Mouse (Mus musculus): ENCODE data around the gene Pnkp. TPM values are rescaled to one million over a fixed set of nuclear protein-coding genes. Genes with fewer than 3 reads are reported as not detected.

Pnkp gene
- polyA plus RNA-seq, 1 experiment from 2014 or later, result 30.5 TPM

DNA sequence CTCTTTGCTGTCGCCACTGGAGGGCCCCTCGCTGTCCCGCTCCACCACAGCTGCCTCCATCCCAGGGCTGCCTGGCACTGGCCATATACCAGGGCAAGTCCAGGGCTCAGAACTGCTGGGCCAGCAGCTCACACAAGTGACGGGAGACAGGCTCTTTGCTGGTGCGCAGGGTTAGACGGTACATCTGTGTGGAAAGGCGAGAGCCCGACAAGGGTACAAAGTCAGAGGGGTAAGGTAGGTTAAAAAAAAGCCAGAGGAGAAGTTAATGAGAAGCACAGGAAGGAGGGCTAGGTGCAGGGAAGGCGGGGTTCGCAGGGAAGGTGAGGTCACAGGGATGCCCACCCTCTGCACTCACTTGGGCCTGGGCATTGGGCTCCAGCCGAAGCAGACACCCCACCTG, 43.7 kb downstream of the Pnkp start:
- ATAC-seq (replicated peaks), result no peak
- 84% methylated on average over 11 of the region's 11 CpGs for WGBS
- Histone ChIP-seq H3K27me3 (replicated peaks) (no peaks in the 10 kb centered on the region), H3K9ac (no peak overlapping the region), H3K4me2 (no peak overlapping the region), H3K4me3 (no peak overlapping the region), H3K36me3 (replicated peaks) (peaks cover 34% of the 10 kb centered on the region), H3K27ac (0 out of 2 replicates have a peak overlapping the region, but pooled peaks have one; percentile 7), H3K9me3 (no peaks in the 10 kb centered on the region), H3K4me1 (peaks cover 33% of the 10 kb centered on the region)

DNA sequence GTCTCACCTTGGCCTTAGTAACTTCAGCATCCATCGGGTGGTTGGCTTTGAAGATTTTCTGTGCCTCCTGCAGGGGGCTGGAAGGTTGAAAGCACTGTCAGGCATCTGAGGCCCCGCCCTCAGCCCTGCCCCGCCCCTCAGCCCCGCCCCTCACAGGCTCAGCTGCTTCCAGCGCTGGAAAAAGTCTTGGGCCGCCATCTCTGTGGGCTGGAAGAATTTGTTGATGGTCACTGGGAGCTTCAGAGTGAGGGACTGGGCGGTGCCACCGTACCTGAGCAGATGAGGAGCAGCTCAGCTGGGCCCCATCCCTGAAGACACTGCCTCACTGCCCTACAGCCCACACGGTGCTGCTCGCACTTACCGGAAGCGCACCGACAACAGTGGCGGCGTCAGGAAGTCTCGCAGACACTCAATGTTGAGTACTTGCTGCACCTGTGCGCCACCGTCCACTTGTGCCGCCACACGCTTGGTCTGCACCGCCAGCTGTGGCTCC, 44.3 kb downstream of the Pnkp start:
- Histone ChIP-seq H3K27ac (peak overlapping the region; percentile 13; the same call in 1 of the 2 replicates), H3K4me2 (peak overlapping the region; percentile 35), H3K4me3 (no peak overlapping the region), H3K36me3 (replicated peaks) (peaks cover 41% of the 10 kb centered on the region), H3K4me1 (peaks cover 33% of the 10 kb centered on the region), H3K27me3 (replicated peaks) (no peaks in the 10 kb centered on the region), H3K9ac (no peak overlapping the region), H3K9me3 (no peaks in the 10 kb centered on the region)
- WGBS, result 21% methylated on average over 21 of the region's 21 CpGs
- 0 out of 2 replicates have a peak, but pooled peaks have one; percentile 7 for ATAC-seq (replicated peaks)

DNA sequence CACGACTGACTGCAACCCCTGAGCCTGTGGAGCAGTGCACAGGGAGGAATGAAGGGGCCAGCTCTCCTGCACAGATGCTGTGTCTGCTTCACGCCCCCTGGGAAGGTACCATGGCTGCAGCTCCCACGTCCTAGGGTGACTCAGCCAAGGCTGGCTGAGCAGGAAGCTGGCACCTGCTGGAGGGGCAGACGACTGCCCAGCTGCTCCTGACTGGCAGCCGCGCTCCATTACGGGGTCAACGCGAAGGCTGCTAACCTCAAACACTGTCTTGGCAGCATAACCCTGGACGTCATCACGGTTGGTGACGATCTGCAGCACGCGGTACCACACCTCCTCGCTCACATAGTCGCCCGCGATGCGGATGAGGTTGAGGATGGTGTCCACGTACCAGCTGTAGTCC, 48.5 kb downstream of the Pnkp start:
- Histone ChIP-seq H3K9me3 (no peaks in the 10 kb centered on the region), H3K4me1 (peaks cover 11% of the 10 kb centered on the region), H3K4me2 (no peak overlapping the region), H3K36me3 (replicated peaks) (peaks cover 59% of the 10 kb centered on the region), H3K27ac (no peak overlapping the region), H3K9ac (no peak overlapping the region), H3K4me3 (no peak overlapping the region), H3K27me3 (replicated peaks) (no peaks in the 10 kb centered on the region)
- no peak for ATAC-seq (replicated peaks)
- WGBS, result 94% methylated on average over 20 of the region's 20 CpGs

DNA sequence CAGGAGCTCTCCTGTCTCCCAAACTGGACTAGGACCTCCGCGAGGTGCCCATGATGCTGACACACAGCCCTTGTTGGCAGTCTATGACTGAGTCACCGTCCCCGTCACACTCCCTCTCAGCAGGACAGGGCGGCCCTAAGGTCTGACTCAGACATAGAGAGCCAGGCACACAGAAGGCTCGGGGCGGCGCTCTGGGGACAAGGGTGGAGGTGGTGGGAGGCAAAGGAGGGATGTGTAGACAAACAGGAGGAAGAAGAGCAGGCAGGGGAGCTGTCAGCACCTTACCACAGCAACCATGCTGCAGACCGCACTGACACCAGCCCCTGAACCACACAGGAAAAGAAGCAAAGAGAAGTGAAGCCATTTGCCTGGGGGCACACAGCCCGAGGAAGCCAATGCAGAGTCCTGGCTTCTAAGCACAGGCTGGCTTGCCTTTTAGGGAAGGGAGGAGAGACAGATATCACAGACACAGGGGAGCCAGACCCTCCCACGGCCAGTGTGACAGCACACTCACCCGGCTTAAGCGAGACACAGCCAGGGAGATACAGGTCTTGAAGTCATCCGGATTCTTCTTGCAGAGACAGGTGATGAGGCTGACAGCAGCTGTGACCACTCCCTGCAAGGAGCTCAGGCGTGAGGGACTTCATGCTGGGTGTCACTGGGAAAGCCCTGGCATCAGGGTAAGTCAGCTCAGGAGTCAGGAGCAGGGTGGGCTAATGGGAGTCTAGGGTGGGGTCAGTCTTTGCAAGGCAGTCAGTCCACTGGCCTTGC, 52.0 kb downstream of the Pnkp start:
- H3K4me1 ChIP-seq, result no peaks in the 10 kb centered on the region
- 92% methylated on average over 15 of the region's 15 CpGs for whole genome bisulfite sequencing
- H3K27ac ChIP-seq, result no peak overlapping the region
- no peaks in the 10 kb centered on the region for H3K9me3 ChIP-seq
- ATAC-seq (replicated peaks), result no peak
- peaks cover 54% of the 10 kb centered on the region for H3K36me3 ChIP-seq (replicated peaks)
- no peaks in the 10 kb centered on the region for H3K27me3 ChIP-seq (replicated peaks)
- H3K9ac ChIP-seq, result no peak overlapping the region
- H3K4me2 ChIP-seq, result no peak overlapping the region
- H3K4me3 ChIP-seq, result no peak overlapping the region

MicroRNAs encoded within 50 kb of the gene (microRNA counts, 519-probe panel; counts per million panel counts)
- microRNA mmu-miR-707, result not detected

Small RNA genes within 50 kb of the gene (microRNA-seq; reads per million reads assigned to microRNA genes)
- gene Mir707, result not detected

Other genes with a start within 250 kb of the Pnkp start
- 2.3 and 2.9 TPM in 2 replicates for gene Myh14, start 186.3 kb upstream of the Pnkp start, polyA plus RNA-seq (2015; fragmentation: Nextera tagmentation; extraction: Ambion mirVana)
- not detected in 2 replicates for gene Izumo2, start 148.4 kb upstream of the Pnkp start, polyA plus RNA-seq (2015; fragmentation: Nextera tagmentation; extraction: Ambion mirVana)
- gene Vrk3, start 108.7 kb upstream of the Pnkp start, polyA plus RNA-seq (2015; fragmentation: Nextera tagmentation; extraction: Ambion mirVana), result 28.4 and 29.7 TPM in 2 replicates
- gene Zfp473, start 106.1 kb upstream of the Pnkp start, polyA plus RNA-seq (2015; fragmentation: Nextera tagmentation; extraction: Ambion mirVana), result 1.4 and 1.5 TPM in 2 replicates
- 49.9 and 52.7 TPM in 2 replicates for gene Nup62, start 41.1 kb upstream of the Pnkp start, polyA plus RNA-seq (2015; fragmentation: Nextera tagmentation; extraction: Ambion mirVana)
- 1.6 and 2.2 TPM in 2 replicates for gene Il4i1, start 40.8 kb upstream of the Pnkp start, polyA plus RNA-seq (2015; fragmentation: Nextera tagmentation; extraction: Ambion mirVana)
- 2.8 and 3.9 TPM in 2 replicates for gene Atf5, start 40.5 kb upstream of the Pnkp start, polyA plus RNA-seq (2015; fragmentation: Nextera tagmentation; extraction: Ambion mirVana)
- gene Akt1s1, start 8.1 kb upstream of the Pnkp start, polyA plus RNA-seq (2015; fragmentation: Nextera tagmentation; extraction: Ambion mirVana), result 89.7 and 91.1 TPM in 2 replicates
- gene Tbc1d17, start 8.1 kb upstream of the Pnkp start, polyA plus RNA-seq (2015; fragmentation: Nextera tagmentation; extraction: Ambion mirVana), result 121 and 122 TPM in 2 replicates
- gene Ptov1, start 12.6 kb downstream of the Pnkp start, polyA plus RNA-seq (2015; fragmentation: Nextera tagmentation; extraction: Ambion mirVana), result 517 and 553 TPM in 2 replicates
- gene Med25, start 35.6 kb downstream of the Pnkp start, polyA plus RNA-seq (2015; fragmentation: Nextera tagmentation; extraction: Ambion mirVana), result 179 TPM in 2 replicates
- 20.3 and 22.9 TPM in 2 replicates for gene Fuz, start 38.9 kb downstream of the Pnkp start, polyA plus RNA-seq (2015; fragmentation: Nextera tagmentation; extraction: Ambion mirVana)
- gene Ap2a1, start 72.4 kb downstream of the Pnkp start, polyA plus RNA-seq (2015; fragmentation: Nextera tagmentation; extraction: Ambion mirVana), result 122 and 140 TPM in 2 replicates
- 0.11 and 0.21 TPM in 2 replicates for gene Tsks, start 86.1 kb downstream of the Pnkp start, polyA plus RNA-seq (2015; fragmentation: Nextera tagmentation; extraction: Ambion mirVana)
- gene Cpt1c, start 117.7 kb downstream of the Pnkp start, polyA plus RNA-seq (2015; fragmentation: Nextera tagmentation; extraction: Ambion mirVana), result 56.5 and 58.2 TPM in 2 replicates
- gene Prmt1, start 129.4 kb downstream of the Pnkp start, polyA plus RNA-seq (2015; fragmentation: Nextera tagmentation; extraction: Ambion mirVana), result 697 and 717 TPM in 2 replicates
- 61.9 and 66.8 TPM in 2 replicates for gene Irf3, start 140.5 kb downstream of the Pnkp start, polyA plus RNA-seq (2015; fragmentation: Nextera tagmentation; extraction: Ambion mirVana)
- gene Bcl2l12, start 141.6 kb downstream of the Pnkp start, polyA plus RNA-seq (2015; fragmentation: Nextera tagmentation; extraction: Ambion mirVana), result 10.0 and 12.3 TPM in 2 replicates
- 54.5 and 56.7 TPM in 2 replicates for gene Scaf1, start 159.2 kb downstream of the Pnkp start, polyA plus RNA-seq (2015; fragmentation: Nextera tagmentation; extraction: Ambion mirVana)
- 12.5 and 15.2 TPM in 2 replicates for gene Rras, start 160.8 kb downstream of the Pnkp start, polyA plus RNA-seq (2015; fragmentation: Nextera tagmentation; extraction: Ambion mirVana)
- 16.2 and 18.1 TPM in 2 replicates for gene Prr12, start 195.7 kb downstream of the Pnkp start, polyA plus RNA-seq (2015; fragmentation: Nextera tagmentation; extraction: Ambion mirVana)
- gene Nosip, start 205.3 kb downstream of the Pnkp start, polyA plus RNA-seq (2015; fragmentation: Nextera tagmentation; extraction: Ambion mirVana), result 67.2 and 72.1 TPM in 2 replicates
- 15.7 and 15.9 TPM in 2 replicates for gene Prrg2, start 205.5 kb downstream of the Pnkp start, polyA plus RNA-seq (2015; fragmentation: Nextera tagmentation; extraction: Ambion mirVana)
- gene Rcn3, start 235.1 kb downstream of the Pnkp start, polyA plus RNA-seq (2015; fragmentation: Nextera tagmentation; extraction: Ambion mirVana), result 55.4 and 62.2 TPM in 2 replicates
- 32.0 and 36.8 TPM in 2 replicates for gene Fcgrt, start 246.7 kb downstream of the Pnkp start, polyA plus RNA-seq (2015; fragmentation: Nextera tagmentation; extraction: Ambion mirVana)